Mouse (Mus musculus) C2C12 (cell line): ENCODE measurements at regions not wholly inside any gene's neighbourhood (a gene's known extent, or its start where the extent isn't known, plus 50 kb on each side); places are given as distances from the start of the nearest gene placed in this dataset.

Experiments
- CEBPB ChIP-seq: IDR thresholded peaks from one replicate; pipeline ENCODE4 v1.6.1; 2011; ENCODE audit warnings: low read depth, mild to moderate bottlenecking, control low read depth, moderate library complexity
- CTCF ChIP-seq: IDR thresholded peaks from one replicate; pipeline ENCODE4 v1.5.1; 2011; ENCODE audit not compliant: control insufficient read depth, insufficient read depth, insufficient read length
- FOSL1 ChIP-seq: IDR thresholded peaks from one replicate; pipeline ENCODE4 v1.8.0; 2011; ENCODE audit warnings: mild to moderate bottlenecking, low read length; ENCODE audit not compliant: poor library complexity, insufficient read depth, severe bottlenecking
- MAX ChIP-seq: IDR thresholded peaks from one replicate; pipeline ENCODE4 v1.6.1; 2011; ENCODE audit warnings: mild to moderate bottlenecking, control low read depth
- USF1 ChIP-seq: IDR thresholded peaks from one replicate; pipeline ENCODE4 v1.6.1; 2011; ENCODE audit warnings: low read depth, mild to moderate bottlenecking, control low read depth, moderate library complexity

DNA sequence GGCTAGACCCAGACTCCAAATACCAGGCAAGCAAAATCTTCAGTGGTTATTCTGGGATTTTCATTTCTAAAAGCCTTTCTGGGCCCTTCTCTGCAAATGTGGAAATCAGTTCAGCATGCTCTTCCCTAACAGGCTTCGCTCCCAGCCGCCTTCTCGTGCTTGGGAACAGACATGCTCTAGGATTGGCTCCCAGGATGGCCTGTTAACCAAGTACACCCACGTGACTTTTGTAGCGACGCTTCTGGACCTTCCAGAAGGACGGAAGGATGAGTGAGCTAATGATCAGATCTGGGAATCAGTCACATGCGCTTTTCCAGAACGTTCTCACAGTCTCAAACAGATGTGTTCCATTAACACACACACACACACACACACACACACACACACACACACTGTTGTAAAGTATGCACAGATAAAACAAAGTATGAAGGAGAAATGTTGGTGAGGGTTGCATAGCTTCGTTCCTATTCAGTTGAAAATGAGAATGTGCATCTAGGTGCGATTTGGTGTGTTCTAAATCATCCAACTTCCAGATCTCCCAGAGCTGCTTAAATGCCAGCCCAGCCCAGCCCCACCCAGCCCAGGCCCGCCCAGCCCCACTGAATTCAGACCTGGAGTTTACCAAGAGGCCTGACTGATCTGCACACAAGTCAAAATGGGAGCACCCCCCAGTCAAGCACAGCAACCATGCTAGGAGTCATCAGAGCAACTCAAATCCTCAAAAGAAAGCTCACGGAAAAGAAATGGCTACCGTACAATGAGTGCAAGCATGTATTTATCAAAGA lies 327.8 kb upstream of the Runx1 start:
- TF ChIP-seq CTCF: no peak
- TF ChIP-seq MAX: no peak
- no peak for TF ChIP-seq CEBPB
- no peak for TF ChIP-seq USF1
- TF ChIP-seq FOSL1: no peak
